Mouse (Mus musculus): ENCODE results near the gene Zcchc24. TPM values are rescaled to one million over a fixed set of nuclear protein-coding genes. Genes with fewer than 3 reads are reported as not detected.

Gene Zcchc24
- total and polyA plus RNA-seq, 2 experiments from 2014 or later = 13.9 to 34.3 TPM

DNA sequence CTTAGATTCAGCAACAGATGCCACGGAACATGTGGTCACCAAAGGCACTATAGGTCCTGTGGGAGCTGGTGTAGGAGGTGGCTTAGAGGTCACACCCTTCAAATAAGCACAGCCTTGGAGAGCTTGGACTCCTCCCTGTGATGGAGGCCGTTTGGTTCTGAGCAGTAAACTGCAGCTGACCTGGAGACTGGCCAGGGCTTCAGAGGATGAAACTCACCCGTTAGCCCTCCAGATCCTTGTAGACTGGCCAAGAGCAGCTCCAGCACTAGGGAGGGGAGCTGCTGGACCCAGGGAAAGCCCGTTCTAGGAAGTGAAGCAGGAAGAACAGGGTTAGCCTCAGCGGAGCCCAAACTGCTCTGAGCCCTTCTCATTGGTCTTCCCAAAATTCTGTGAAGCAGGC, 18.1 kb upstream of the Zcchc24 start:
- Histone ChIP-seq H3K9me3 (ENCODE audit: low read length) (no peaks in the 10 kb centered on the region), H3K4me2 (ENCODE audit: low read depth, low read length, poor library complexity, severe bottlenecking) (no peak overlapping the region), H3K9ac (replicated peaks; ENCODE audit: low read length, poor library complexity, severe bottlenecking) (no peak overlapping the region), H3K27me3 (ENCODE audit: insufficient read depth, low read length) (no peaks in the 10 kb centered on the region), H3K4me1 (ENCODE audit: insufficient read depth, low read length) (no peaks in the 10 kb centered on the region), H3K27ac (ENCODE audit: low read depth, low read length) (no peak overlapping the region), H3K4me3 (ENCODE audit: low read depth, low read length) (no peak overlapping the region), H3K36me3 (ENCODE audit: insufficient read depth, low read length) (no peaks in the 10 kb centered on the region)
- ATAC-seq (ENCODE audit: low FRiP score) (no peak), DNase-seq (ENCODE audit: low spot score) (peak; percentile 49)
- WGBS = 55% methylated on average over 5 of the region's 5 CpGs
- TF ChIP-seq CTCF (IDR thresholded peaks at IDR 0.05) = no peak

- no peak for TF ChIP-seq CTCF (IDR thresholded peaks at IDR 0.05)
- no peak for ATAC-seq (ENCODE audit: low FRiP score)
- Histone ChIP-seq H3K27ac (ENCODE audit: low read depth, low read length) (no peak overlapping the region), H3K27me3 (ENCODE audit: insufficient read depth, low read length) (no peaks in the 10 kb centered on the region), H3K36me3 (ENCODE audit: insufficient read depth, low read length) (no peaks in the 10 kb centered on the region), H3K4me2 (ENCODE audit: low read depth, low read length, poor library complexity, severe bottlenecking) (no peak overlapping the region), H3K9me3 (ENCODE audit: low read length) (no peaks in the 10 kb centered on the region), H3K4me1 (ENCODE audit: insufficient read depth, low read length) (no peaks in the 10 kb centered on the region), H3K9ac (replicated peaks; ENCODE audit: low read length, poor library complexity, severe bottlenecking) (no peak overlapping the region), H3K4me3 (ENCODE audit: low read depth, low read length) (no peak overlapping the region)
- WGBS = 85% methylated on average over 4 of the region's 4 CpGs
- no peak for DNase-seq (ENCODE audit: low spot score)
These were observed 16.4 kb upstream of the Zcchc24 start for GRCm38 (mm10) chr14:25785210-25785609.

DNA sequence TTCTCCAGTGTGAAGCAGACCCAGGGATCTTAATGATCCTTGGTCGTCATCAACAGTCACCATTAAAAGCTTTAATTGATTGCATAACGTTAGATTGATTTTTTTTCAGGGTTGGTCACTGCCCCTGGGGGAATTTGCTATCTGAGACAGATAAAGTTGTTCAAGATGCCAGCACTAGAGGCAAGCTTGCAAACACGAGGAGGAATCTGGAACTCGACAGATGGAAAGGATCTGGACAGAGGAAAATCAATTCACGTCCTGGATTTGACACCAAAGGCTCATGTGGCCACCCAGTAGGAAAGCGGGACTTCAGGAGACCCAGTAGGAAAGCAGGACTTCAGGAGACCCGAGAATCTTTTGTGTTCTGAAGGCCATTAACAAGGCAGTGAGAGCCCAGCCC, 14.4 kb upstream of the Zcchc24 start:
- ATAC-seq (ENCODE audit: low FRiP score) = no peak
- 72% methylated on average over 7 of the region's 7 CpGs for WGBS

DNA sequence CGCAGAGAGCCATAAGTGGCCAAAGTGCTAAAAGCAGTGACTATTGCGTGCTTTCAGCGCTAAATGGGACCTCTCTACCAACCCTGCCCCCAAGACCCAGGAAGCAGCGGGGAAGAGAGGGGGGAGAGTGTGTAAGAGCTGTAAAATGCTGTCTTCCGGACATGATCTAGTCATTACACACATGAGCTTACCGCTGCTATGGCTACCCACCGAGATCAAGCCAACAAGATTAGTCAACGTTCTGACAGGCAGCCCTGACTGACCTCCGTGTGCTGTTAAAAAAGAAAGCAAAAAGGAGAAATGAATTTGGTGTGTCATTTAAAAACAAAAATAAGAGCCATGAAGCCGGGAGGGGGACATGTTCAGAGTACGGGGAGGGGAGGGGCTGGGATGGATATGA, 11.8 kb upstream of the Zcchc24 start:
- H3K27me3 ChIP-seq (ENCODE audit: insufficient read depth, low read length) = no peaks in the 10 kb centered on the region
- DNase-seq (ENCODE audit: low spot score) = no peak
- H3K4me3 ChIP-seq (ENCODE audit: low read depth, low read length) = no peak overlapping the region
- WGBS = 52% methylated on average over 11 of the region's 11 CpGs
- no peak overlapping the region for H3K4me2 ChIP-seq (ENCODE audit: low read depth, low read length, poor library complexity, severe bottlenecking)
- no peak overlapping the region for H3K27ac ChIP-seq (ENCODE audit: low read depth, low read length)
- no peaks in the 10 kb centered on the region for H3K9me3 ChIP-seq (ENCODE audit: low read length)
- no peaks in the 10 kb centered on the region for H3K4me1 ChIP-seq (ENCODE audit: insufficient read depth, low read length)
- TF ChIP-seq CTCF (IDR thresholded peaks at IDR 0.05) = no peak
- H3K36me3 ChIP-seq (ENCODE audit: insufficient read depth, low read length) = no peaks in the 10 kb centered on the region
- H3K9ac ChIP-seq (replicated peaks; ENCODE audit: low read length, poor library complexity, severe bottlenecking) = no peak overlapping the region
- no peak for ATAC-seq (ENCODE audit: low FRiP score)

More for the DNA sequence above, 14.4 kb upstream of the Zcchc24 start:
- no peak for TF ChIP-seq CTCF (IDR thresholded peaks at IDR 0.05)
- Histone ChIP-seq H3K27ac (ENCODE audit: low read depth, low read length) (no peak overlapping the region), H3K4me2 (ENCODE audit: low read depth, low read length, poor library complexity, severe bottlenecking) (no peak overlapping the region), H3K36me3 (ENCODE audit: insufficient read depth, low read length) (no peaks in the 10 kb centered on the region), H3K9me3 (ENCODE audit: low read length) (no peaks in the 10 kb centered on the region), H3K4me1 (ENCODE audit: insufficient read depth, low read length) (no peaks in the 10 kb centered on the region), H3K9ac (replicated peaks; ENCODE audit: low read length, poor library complexity, severe bottlenecking) (no peak overlapping the region), H3K27me3 (ENCODE audit: insufficient read depth, low read length) (no peaks in the 10 kb centered on the region), H3K4me3 (ENCODE audit: low read depth, low read length) (no peak overlapping the region)
- DNase-seq (ENCODE audit: low spot score) = no peak

DNA sequence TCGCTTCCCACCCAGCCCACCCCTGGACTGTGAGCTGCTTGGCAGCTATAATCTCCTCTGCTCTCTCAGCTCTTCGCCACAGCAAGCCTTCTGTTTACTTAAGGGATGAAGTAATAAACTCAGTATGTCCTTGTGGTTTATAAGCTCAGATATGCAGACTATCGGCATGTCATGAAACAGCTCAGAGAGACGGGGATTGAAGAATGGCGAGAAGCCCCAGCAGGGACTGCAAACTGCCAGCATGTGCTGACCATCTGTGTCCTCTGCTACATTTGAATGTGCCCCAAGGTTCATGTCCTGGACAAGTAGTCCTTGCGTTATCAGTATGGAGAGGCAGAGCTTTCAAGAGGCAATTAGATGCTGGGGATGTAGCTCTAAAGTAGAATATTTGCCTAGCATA, 7.5 kb upstream of the Zcchc24 start:
- Histone ChIP-seq H3K27ac (ENCODE audit: low read depth, low read length) (no peak overlapping the region), H3K27me3 (ENCODE audit: insufficient read depth, low read length) (no peaks in the 10 kb centered on the region), H3K9ac (replicated peaks; ENCODE audit: low read length, poor library complexity, severe bottlenecking) (no peak overlapping the region), H3K4me3 (ENCODE audit: low read depth, low read length) (no peak overlapping the region), H3K9me3 (ENCODE audit: low read length) (no peaks in the 10 kb centered on the region), H3K4me2 (ENCODE audit: low read depth, low read length, poor library complexity, severe bottlenecking) (no peak overlapping the region), H3K4me1 (ENCODE audit: insufficient read depth, low read length) (no peaks in the 10 kb centered on the region), H3K36me3 (ENCODE audit: insufficient read depth, low read length) (no peaks in the 10 kb centered on the region)
- DNase-seq (ENCODE audit: low spot score) (no peak), ATAC-seq (ENCODE audit: low FRiP score) (no peak)
- TF ChIP-seq CTCF (IDR thresholded peaks at IDR 0.05) = no peak
- 72% methylated on average over 6 of the region's 6 CpGs for WGBS

GRCm38 (mm10) chr14:25774100-25774499, 5.3 kb upstream of the Zcchc24 start:
- TF ChIP-seq CTCF (IDR thresholded peaks at IDR 0.05) = no peak
- Histone ChIP-seq H3K27me3 (ENCODE audit: insufficient read depth, low read length) (peaks cover 1% of the 10 kb centered on the region; the same call in 1 of the 2 replicates), H3K36me3 (ENCODE audit: insufficient read depth, low read length) (no peaks in the 10 kb centered on the region), H3K9me3 (ENCODE audit: low read length) (no peaks in the 10 kb centered on the region), H3K4me3 (ENCODE audit: low read depth, low read length) (no peak overlapping the region), H3K27ac (ENCODE audit: low read depth, low read length) (no peak overlapping the region), H3K4me2 (ENCODE audit: low read depth, low read length, poor library complexity, severe bottlenecking) (no peak overlapping the region), H3K4me1 (ENCODE audit: insufficient read depth, low read length) (no peaks in the 10 kb centered on the region), H3K9ac (replicated peaks; ENCODE audit: low read length, poor library complexity, severe bottlenecking) (no peak overlapping the region)
- WGBS = 51% methylated on average over 5 of the region's 5 CpGs
- no peak for DNase-seq (ENCODE audit: low spot score)
- ATAC-seq (ENCODE audit: low FRiP score) = no peak

All from midbrain, postnatal 0 days (tissue).